Mouse (Mus musculus) ES-E14 (cell line): ENCODE results near the gene Tlr13.

Source experiments
- MAFK ChIP-seq: IDR thresholded peaks from 2 replicates; pipeline ENCODE4 v1.6.1; 2014; ENCODE audit warnings: mild to moderate bottlenecking, low read depth, low read length, inconsistent platforms; ENCODE audit not compliant: insufficient read depth
- ZNF384 ChIP-seq: IDR thresholded peaks from 2 replicates; pipeline ENCODE4 v1.6.1; 2012; ENCODE audit warnings: low read depth, low read length, inconsistent platforms

GRCm38 (mm10) chrX:106135916-106136575 is 7.0 kb upstream of the Tlr13 start:
- TF ChIP-seq MAFK = no peak
- TF ChIP-seq ZNF384 = no peak
